Mouse (Mus musculus) erythroblast, embryonic 14.5 days (primary cell): ENCODE results near the gene Mpv17. TPM values are rescaled to one million over a fixed set of nuclear protein-coding genes. Genes with fewer than 3 reads are reported as not detected.

Experiments used
- H3K27me3 ChIP-seq: 2 replicates; pipeline ENCODE4 v1.6.1; 2012; ENCODE audit warnings: inconsistent platforms; ENCODE audit not compliant: control insufficient read depth
- H3K36me3 ChIP-seq: 2 replicates; pipeline ENCODE4 v1.6.1; 2012; ENCODE audit warnings: mild to moderate bottlenecking, inconsistent platforms; ENCODE audit not compliant: control insufficient read depth
- H3K4me1 ChIP-seq: 2 replicates; pipeline ENCODE4 v1.6.1; 2012; ENCODE audit warnings: inconsistent platforms; ENCODE audit not compliant: control insufficient read depth
- H3K4me3 ChIP-seq: replicated peaks from 2 replicates; pipeline ENCODE3; 2012; ENCODE audit warnings: moderate library complexity, mild to moderate bottlenecking, inconsistent platforms
- H3K9me3 ChIP-seq: 2 replicates; pipeline ENCODE4 v1.6.1; 2012; ENCODE audit warnings: low read length, inconsistent platforms, mixed read lengths; ENCODE audit not compliant: control insufficient read depth
- GATA1 ChIP-seq: IDR thresholded peaks from 2 replicates; pipeline ENCODE4 v1.6.1; 2012; ENCODE audit warnings: low read length, inconsistent platforms, mixed read lengths
- TAL1 ChIP-seq: IDR thresholded peaks from 3 replicates; pipeline ENCODE4 v1.6.1; 2012; ENCODE audit warnings: low read length, inconsistent platforms, mixed read lengths
- polyA plus RNA-seq: library from polyadenylated mRNA; stranded (reverse); fragments of >175 nt; gene quantifications from 2 replicates; pipeline ENCODE4 v1.2.3, GENCODE M21; 2012

Mpv17 gene
- polyA plus RNA-seq, 1 experiment = 0.14 TPM

DNA sequence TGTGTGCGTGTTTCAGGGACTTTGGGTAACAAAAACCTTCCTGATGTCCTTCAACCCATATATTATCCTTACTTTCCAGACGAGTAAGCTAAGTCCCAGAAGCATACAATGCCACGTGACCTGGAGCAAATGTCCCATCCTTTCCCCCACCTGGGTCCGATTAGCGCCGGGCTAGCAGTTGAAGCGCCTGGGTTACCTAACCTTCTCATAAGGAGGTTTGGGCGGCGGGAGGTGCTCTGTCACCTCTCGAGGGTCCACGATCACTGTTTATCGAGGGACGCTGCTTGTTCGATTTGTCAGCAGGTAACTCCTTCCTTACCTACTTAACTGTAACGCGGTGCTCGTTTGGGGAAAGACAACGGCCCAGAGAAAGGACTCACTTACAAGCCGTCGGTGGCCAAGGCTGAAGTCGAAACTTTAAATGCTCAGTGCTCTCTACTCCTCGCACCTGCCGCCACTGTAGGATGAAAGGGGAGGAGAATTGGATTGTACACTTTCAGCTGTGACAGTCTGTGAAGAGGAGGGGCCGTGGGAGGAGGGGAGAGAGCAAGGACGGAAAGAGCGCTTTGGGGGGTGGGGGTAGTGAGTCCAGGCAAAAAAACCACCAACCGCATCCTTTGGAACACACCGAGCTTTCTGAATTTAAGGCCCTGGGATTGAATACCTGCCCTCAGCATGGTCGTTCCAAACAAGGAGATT is 59.8 kb downstream of the Mpv17 start:
- Histone ChIP-seq H3K36me3 (no peaks in the 10 kb centered on the region), H3K9me3 (peaks cover 5% of the 10 kb centered on the region; the same call in 1 of the 2 replicates), H3K27me3 (peaks cover 96% of the 10 kb centered on the region), H3K4me3 (no peak overlapping the region), H3K4me1 (peaks cover 5% of the 10 kb centered on the region)
- TF ChIP-seq GATA1 = no peak
- no peak for TF ChIP-seq TAL1

DNA sequence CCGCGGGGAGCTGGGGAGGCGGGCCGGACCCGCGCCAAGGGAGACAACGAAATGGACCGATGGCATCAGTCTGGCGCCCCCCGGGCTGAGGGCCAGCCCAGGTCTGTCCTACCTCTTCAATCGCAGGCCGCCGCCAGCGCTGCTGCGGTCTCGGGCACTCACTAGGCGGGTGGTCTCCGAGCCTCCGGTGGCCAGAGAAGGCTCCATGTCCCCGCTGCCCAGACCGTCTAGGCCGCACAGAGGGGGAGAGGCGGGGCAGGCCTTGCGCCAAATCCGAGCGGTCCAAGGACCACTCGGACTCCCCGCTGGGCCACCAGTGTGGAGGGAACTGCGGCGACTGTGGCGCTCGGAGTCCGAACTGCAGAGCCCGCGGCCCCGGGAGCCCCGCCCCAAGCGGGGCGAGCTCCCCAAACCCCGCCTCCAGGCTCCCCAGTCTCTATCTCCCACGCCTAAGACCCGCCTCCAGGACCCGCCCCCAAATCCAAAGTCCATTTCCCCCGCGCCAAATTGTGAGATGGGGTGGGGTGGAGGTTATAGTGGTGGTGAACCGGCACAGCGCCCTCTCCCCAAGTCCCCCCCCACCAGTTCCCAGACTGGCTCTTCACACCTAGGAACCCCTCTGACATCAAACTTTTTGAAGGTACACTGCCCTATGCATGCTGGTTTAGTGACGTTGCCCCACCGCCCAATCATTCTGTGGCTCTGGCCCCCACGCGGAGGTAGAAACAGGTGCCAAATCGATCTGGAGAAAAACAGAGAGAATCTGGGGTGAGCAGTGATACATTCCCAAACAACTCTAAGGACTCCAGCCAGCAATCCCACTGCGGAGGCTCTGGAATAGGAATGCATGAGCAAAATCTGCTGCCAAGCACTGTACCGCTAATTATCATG is 60.7 kb downstream of the Mpv17 start:
- peaks cover 5% of the 10 kb centered on the region for H3K4me1 ChIP-seq
- H3K36me3 ChIP-seq = no peaks in the 10 kb centered on the region
- peaks cover 5% of the 10 kb centered on the region; the same call in 1 of the 2 replicates for H3K9me3 ChIP-seq
- H3K27me3 ChIP-seq = peaks cover 98% of the 10 kb centered on the region
- peak overlapping the region; percentile 24 for H3K4me3 ChIP-seq
- TF ChIP-seq GATA1 (no peak), TAL1 (no peak)

GRCm38 (mm10) chr5:31092231-31092975 is 61.6 kb downstream of the Mpv17 start:
- Histone ChIP-seq H3K4me3 (no peak overlapping the region), H3K27me3 (peaks cover 97% of the 10 kb centered on the region), H3K36me3 (no peaks in the 10 kb centered on the region), H3K9me3 (peaks cover 5% of the 10 kb centered on the region; the same call in 1 of the 2 replicates), H3K4me1 (peaks cover 5% of the 10 kb centered on the region)
- TF ChIP-seq GATA1 (no peak), TAL1 (no peak)

Other genes starting within 250 kb of the Mpv17 start
- 27.7 and 30.6 TPM in 2 replicates for gene Ost4, start 246.5 kb downstream of the Mpv17 start, polyA plus RNA-seq
- gene Emilin1, start 240.8 kb downstream of the Mpv17 start, polyA plus RNA-seq = 0.50 and 0.81 TPM in 2 replicates
- gene Khk, start 232.8 kb downstream of the Mpv17 start, polyA plus RNA-seq = 1.8 and 2.6 TPM in 2 replicates
- not detected in 2 replicates for gene Cgref1, start 208.7 kb downstream of the Mpv17 start, polyA plus RNA-seq
- 4.6 and 5.1 TPM in 2 replicates for gene Preb, start 193.9 kb downstream of the Mpv17 start, polyA plus RNA-seq
- gene Tcf23, start 185.6 kb downstream of the Mpv17 start, polyA plus RNA-seq = not detected in 2 replicates
- 0.81 and 1.6 TPM in 2 replicates for gene Atraid, start 105.9 kb downstream of the Mpv17 start, polyA plus RNA-seq
- 0.07 and 0.13 TPM in 2 replicates for gene Slc5a6, start 105.3 kb downstream of the Mpv17 start, polyA plus RNA-seq
- 14.6 and 19.9 TPM in 2 replicates for gene Cad, start 99.5 kb downstream of the Mpv17 start, polyA plus RNA-seq
- gene Dnajc5g, start 48.0 kb downstream of the Mpv17 start, polyA plus RNA-seq = not detected in 2 replicates
- gene Slc30a3, start 46.0 kb downstream of the Mpv17 start, polyA plus RNA-seq = not detected in 2 replicates
- not detected in 2 replicates for gene Trim54, start 37.5 kb downstream of the Mpv17 start, polyA plus RNA-seq
- gene Ucn, start 15.4 kb downstream of the Mpv17 start, polyA plus RNA-seq = not detected in 2 replicates
- gene Gm29609, start 25.7 kb upstream of the Mpv17 start, polyA plus RNA-seq = 2.2 and 2.5 TPM in 2 replicates
- 4.0 and 4.9 TPM in 2 replicates for gene Gtf3c2, start 25.9 kb upstream of the Mpv17 start, polyA plus RNA-seq
- gene Snx17, start 39.0 kb upstream of the Mpv17 start, polyA plus RNA-seq = 2.7 and 2.9 TPM in 2 replicates
- 32.5 and 34.0 TPM in 2 replicates for gene Eif2b4, start 39.2 kb upstream of the Mpv17 start, polyA plus RNA-seq
- gene Zfp513, start 48.1 kb upstream of the Mpv17 start, polyA plus RNA-seq = 2.5 TPM in 2 replicates
- 31.4 and 40.0 TPM in 2 replicates for gene Ppm1g, start 66.4 kb upstream of the Mpv17 start, polyA plus RNA-seq
- 2.3 and 2.6 TPM in 2 replicates for gene Nrbp1, start 86.6 kb upstream of the Mpv17 start, polyA plus RNA-seq
- not detected in 2 replicates for gene Gm9970, start 87.0 kb upstream of the Mpv17 start, polyA plus RNA-seq
- 0.06 and 0.14 TPM in 2 replicates for gene Krtcap3, start 97.4 kb upstream of the Mpv17 start, polyA plus RNA-seq
- gene Ift172, start 136.9 kb upstream of the Mpv17 start, polyA plus RNA-seq = 0.30 and 0.43 TPM in 2 replicates
- gene Fndc4, start 141.8 kb upstream of the Mpv17 start, polyA plus RNA-seq = 0.17 TPM in 1 of 2 replicates, not detected in the other
- gene Gckr, start 143.2 kb upstream of the Mpv17 start, polyA plus RNA-seq = not detected in 2 replicates